Mouse (Mus musculus) adrenal gland, postnatal 14 days (tissue): ENCODE measurements around the gene Ybx3. TPM values are rescaled to one million over a fixed set of nuclear protein-coding genes. Genes with fewer than 3 reads are reported as not detected.

Experiments used
- DNase-seq: peaks from one replicate; pipeline ENCODE4 v3.0.0; 2021; ENCODE audit warnings: mixed read lengths
- total RNA-seq: library from RNA; stranded (reverse); gene quantifications from 2 replicates; pipeline ENCODE4 v1.2.3, GENCODE M21; 2021

Ybx3 gene
- total RNA-seq, 1 experiment from 2014 or later = 249 TPM

GRCm38 (mm10) chr6:131385469-131385868 lies 2.8 kb downstream of the Ybx3 start:
- DNase-seq = no peak

- peak; percentile 30 for DNase-seq
Measured at GRCm38 (mm10) chr6:131383713-131384330, 4.5 kb downstream of the Ybx3 start.

GRCm38 (mm10) chr6:131382984-131383337 lies 5.3 kb downstream of the Ybx3 start:
- peak; percentile 50 for DNase-seq

- DNase-seq = peak; percentile 69
Measured at GRCm38 (mm10) chr6:131382232-131382983, 5.9 kb downstream of the Ybx3 start.

GRCm38 (mm10) chr6:131378858-131379428 lies 9.3 kb downstream of the Ybx3 start:
- peak; percentile 18 for DNase-seq

GRCm38 (mm10) chr6:131377378-131377777 lies 10.9 kb downstream of the Ybx3 start:
- no peak for DNase-seq

- DNase-seq = no peak
Measured at GRCm38 (mm10) chr6:131374594-131375340, 13.5 kb downstream of the Ybx3 start.

- DNase-seq = no peak
Measured at GRCm38 (mm10) chr6:131373160-131373559, 15.1 kb downstream of the Ybx3 start.

- DNase-seq = no peak
Measured at GRCm38 (mm10) chr6:131370767-131371166, 17.5 kb downstream of the Ybx3 start.

GRCm38 (mm10) chr6:131369866-131370616 lies 18.2 kb downstream of the Ybx3 start:
- peak; percentile 47 for DNase-seq

- peak; percentile 38 for DNase-seq
Measured at GRCm38 (mm10) chr6:131367101-131367500, 21.2 kb downstream of the Ybx3 start.

- no peak for DNase-seq
Measured at GRCm38 (mm10) chr6:131364353-131364752, 23.9 kb downstream of the Ybx3 start.

GRCm38 (mm10) chr6:131362987-131363765 lies 25.1 kb downstream of the Ybx3 start:
- no peak for DNase-seq

GRCm38 (mm10) chr6:131360693-131361092 lies 27.6 kb downstream of the Ybx3 start:
- DNase-seq = peak; percentile 49

- DNase-seq = no peak
Measured at GRCm38 (mm10) chr6:131359543-131359942, 28.7 kb downstream of the Ybx3 start.

- DNase-seq = no peak
Measured at GRCm38 (mm10) chr6:131354913-131355312, 33.4 kb downstream of the Ybx3 start.

GRCm38 (mm10) chr6:131353352-131353919 lies 34.8 kb downstream of the Ybx3 start, which contains the start of gene Styk1:
Gene Styk1 (minus strand): TSS chr6:131353597.
- peak; percentile 85 for DNase-seq

GRCm38 (mm10) chr6:131347026-131347425 lies 41.2 kb downstream of the Ybx3 start:
- no peak for DNase-seq

GRCm38 (mm10) chr6:131344346-131344745 lies 43.9 kb downstream of the Ybx3 start:
- DNase-seq = no peak

GRCm38 (mm10) chr6:131340082-131340481 lies 48.2 kb downstream of the Ybx3 start:
- DNase-seq = no peak

GRCm38 (mm10) chr6:131339309-131339708 lies 49.0 kb downstream of the Ybx3 start:
- DNase-seq = no peak
